ENCODE assay signal across 9 mouse cellular contexts in the genomic region with DNA sequence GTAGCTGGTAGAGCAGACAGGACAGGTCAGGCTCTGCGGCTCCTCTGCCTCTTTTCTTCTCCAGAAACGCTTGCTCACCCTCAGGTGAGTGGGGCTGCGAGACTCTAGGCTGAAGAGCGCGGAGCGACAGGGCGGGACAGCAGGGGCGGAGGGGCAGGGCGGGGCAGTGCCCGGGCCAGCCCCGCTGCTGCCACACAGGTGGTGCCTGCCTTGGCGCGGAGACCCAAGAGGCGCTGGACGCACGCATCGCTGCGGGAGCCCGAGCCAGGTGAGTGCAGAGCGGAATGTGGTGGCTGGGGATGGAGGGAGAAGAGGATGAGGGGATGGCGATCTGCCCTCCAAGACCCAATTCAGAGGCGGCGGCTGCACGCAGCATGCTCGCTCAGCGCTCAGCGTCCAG. TPM values are rescaled to one million over a fixed set of nuclear protein-coding genes. Genes with fewer than 3 reads are reported as not detected.
DNase-seq lines count a peak whose midpoint lies in the region; ATAC-seq lines count a peak whose summit lies in the region.
"Had no signal": no experiment of that assay in that cellular context is flagged by ENCODE, and none has a peak within 500 bp of the region (broad histone marks: within the 10 kb centered on the region; RNA-seq: fewer than 3 reads in every experiment).

No protein-coding gene starts in this region.

- peaks cover 4% of the 10 kb centered on the region for H3K4me1 ChIP-seq in heart, embryonic 10.5 days
- peaks cover 8% of the 10 kb centered on the region; the same call in 1 of the 2 replicates for H3K4me1 ChIP-seq in liver, embryonic 15.5 days (replicated peaks)

- H3K27me3 ChIP-seq in heart, embryonic 10.5 days (ENCODE audit: insufficient read depth, poor library complexity, severe bottlenecking): peaks cover 49% of the 10 kb centered on the region
- H3K27me3 ChIP-seq in liver, embryonic 15.5 days: peaks cover 20% of the 10 kb centered on the region

- 0 out of 2 replicates have a peak overlapping the region, but pooled peaks have one; percentile 42 for H3K27ac ChIP-seq in heart, embryonic 10.5 days
- no peak overlapping the region for H3K27ac ChIP-seq in liver, embryonic 15.5 days (replicated peaks)

- no peaks in the 10 kb centered on the region for H3K36me3 ChIP-seq in heart, embryonic 10.5 days
- H3K36me3 ChIP-seq in liver, embryonic 15.5 days (replicated peaks): no peaks in the 10 kb centered on the region

- no peaks in the 10 kb centered on the region for H3K9me3 ChIP-seq in heart, embryonic 10.5 days
- H3K9me3 ChIP-seq in liver, embryonic 15.5 days (replicated peaks): no peaks in the 10 kb centered on the region

- H3K4me3 ChIP-seq in heart, embryonic 10.5 days: peak overlapping the region; percentile 57
- no peak overlapping the region for H3K4me3 ChIP-seq in liver, embryonic 15.5 days (replicated peaks)

- H3K4me2 ChIP-seq in liver, embryonic 15.5 days: 0 out of 2 replicates have a peak overlapping the region, but pooled peaks have one; percentile 13

- no peak overlapping the region for H3K9ac ChIP-seq in liver, embryonic 15.5 days

- ATAC-seq in liver, embryonic 15.5 days (ENCODE audit: insufficient read depth): no peak

- 5% methylated on average over 27 of the region's 27 CpGs for WGBS in heart, embryonic 10.5 days
- 11% methylated on average over 27 of the region's 27 CpGs for WGBS in liver, embryonic 15.5 days (ENCODE audit: insufficient replicate concordance)

- DNase-seq in heart, embryonic 10.5 days (ENCODE audit: low spot score): no peak
- no peak for DNase-seq in heart, adult 9 months (ENCODE audit: low spot score in 2 of 2)
- peak; percentile 8 for DNase-seq in ovary, postnatal 36 days (ENCODE audit: low spot score)
- DNase-seq in ovary, adult 18-20 months (ENCODE audit: low spot score): no peak
- no peak for DNase-seq in left cerebral cortex, adult 11 months (ENCODE audit: low spot score)
- no peak for DNase-seq in spleen, adult 18-20 months
- no peak for DNase-seq in adrenal gland, postnatal 10 days

RNA-seq across cellular contexts. Expression of gene Gm5737, which starts 2.5 kb away (rescaled TPM):
- not detected in 2 replicates for polyA plus RNA-seq in heart, embryonic 10.5 days (2016; fragmentation: Nextera tagmentation; extraction: Ambion mirVana)
- polyA plus RNA-seq in liver, embryonic 15.5 days (2015; fragmentation: Nextera tagmentation; extraction: Ambion mirVana): not detected in 2 replicates
- total RNA-seq in adrenal gland, postnatal 10 days (2021): under 1 TPM; 0.33 to 0.39 TPM
- polyA plus RNA-seq: C2C12 had no signal

RNA-seq across cellular contexts. Expression of gene Eef2k, which starts 32.9 kb away (rescaled TPM):
- 16.3 and 17.3 TPM in 2 replicates for polyA plus RNA-seq in heart, embryonic 10.5 days (2016; fragmentation: Nextera tagmentation; extraction: Ambion mirVana)
- 42.8 and 50.4 TPM in 2 replicates for polyA plus RNA-seq in liver, embryonic 15.5 days (2015; fragmentation: Nextera tagmentation; extraction: Ambion mirVana)
- total RNA-seq in adrenal gland, postnatal 10 days (2021): 10 to 100 TPM; 24.4 to 33.4 TPM
